Mouse (Mus musculus) kidney, postnatal 14 days (tissue): ENCODE measurements around the gene Dlk1.

ENCODE experiments used
- DNase-seq: peaks from one replicate; pipeline ENCODE4 v3.0.0; 2022; ENCODE audit warnings: mixed read lengths

Gene Dlk1

GRCm38 (mm10) chr12:109491701-109492100 is 39.1 kb downstream of the Dlk1 start:
- no peak for DNase-seq

- no peak for DNase-seq
Measured at GRCm38 (mm10) chr12:109493381-109493780, 40.8 kb downstream of the Dlk1 start.

- DNase-seq, result no peak
Measured at GRCm38 (mm10) chr12:109495016-109495644, 42.5 kb downstream of the Dlk1 start.

GRCm38 (mm10) chr12:109496397-109496796 is 43.8 kb downstream of the Dlk1 start:
- no peak for DNase-seq

- no peak for DNase-seq
Measured at GRCm38 (mm10) chr12:109500992-109501391, 48.4 kb downstream of the Dlk1 start.

- no peak for DNase-seq
Measured at GRCm38 (mm10) chr12:109502360-109503040, 49.9 kb downstream of the Dlk1 start.

- no peak for DNase-seq
Measured at GRCm38 (mm10) chr12:109507693-109508092, 55.1 kb downstream of the Dlk1 start.

GRCm38 (mm10) chr12:109508495-109509454 is 56.2 kb downstream of the Dlk1 start:
- no peak for DNase-seq

GRCm38 (mm10) chr12:109509531-109510137 is 57.0 kb downstream of the Dlk1 start:
- no peak for DNase-seq

GRCm38 (mm10) chr12:109510247-109510646 is 57.6 kb downstream of the Dlk1 start:
- no peak for DNase-seq

GRCm38 (mm10) chr12:109511456-109511855 is 58.8 kb downstream of the Dlk1 start:
- DNase-seq, result no peak

GRCm38 (mm10) chr12:109512151-109512907 is 59.7 kb downstream of the Dlk1 start:
- no peak for DNase-seq
